Mouse (Mus musculus) MEL (cell line): ENCODE measurements around the gene Sarnp. TPM values are rescaled to one million over a fixed set of nuclear protein-coding genes. Genes with fewer than 3 reads are reported as not detected.

Experiments
- DNase-seq: peaks from one replicate; pipeline ENCODE4 v3.0.0; 2011; ENCODE audit warnings: low read depth, low spot score
- H3K27ac ChIP-seq: 2 replicates; pipeline ENCODE4 v1.5.1; 2012; ENCODE audit warnings: low read depth, mild to moderate bottlenecking, control low read depth, low read length, moderate library complexity; ENCODE audit not compliant: control insufficient read depth
- H3K27me3 ChIP-seq, 2 experiments: fragments of 150-350 bp in 1 of 2; sonication (generic) in 1 of 2; 2 replicates each; pipeline ENCODE4 v1.6.1; 2012; ENCODE audit warnings: low read length in 2 of 2, mild to moderate bottlenecking in 2 of 2, improper control_type of control experiment in 1 of 2, moderate library complexity in 1 of 2; ENCODE audit not compliant: insufficient read depth in 2 of 2, control insufficient read depth in 1 of 2
- H3K36me3 ChIP-seq, 2 experiments: 2 replicates each; pipeline ENCODE4 v1.6.1; 2012 to 2014; ENCODE audit warnings: low read length in 2 of 2, improper control_type of control experiment in 1 of 2, inconsistent platforms in 1 of 2, mild to moderate bottlenecking in 1 of 2; ENCODE audit not compliant: insufficient read depth in 2 of 2, control insufficient read depth in 1 of 2
- H3K4me1 ChIP-seq, 2 experiments: fragments of 150-350 bp in 1 of 2; sonication (generic) in 1 of 2; 2 replicates each; pipeline ENCODE4 v1.6.1; 2012; ENCODE audit warnings: low read length in 2 of 2, improper control_type of control experiment in 1 of 2, mild to moderate bottlenecking in 1 of 2; ENCODE audit not compliant: insufficient read depth in 2 of 2, control insufficient read depth in 1 of 2
- H3K4me3 ChIP-seq, 2 experiments: fragments of 150-350 bp in 1 of 2; sonication (generic) in 1 of 2; 2 replicates each; pipeline ENCODE4 v1.5.1; 2012; ENCODE audit warnings: low read depth in 2 of 2, low read length in 2 of 2, mild to moderate bottlenecking in 2 of 2, moderate library complexity in 2 of 2, control low read depth in 1 of 2, improper control_type of control experiment in 1 of 2; ENCODE audit not compliant: control insufficient read depth in 1 of 2, insufficient read depth in 1 of 2
- H3K79me2 ChIP-seq: 2 replicates; pipeline ENCODE4 v1.6.1; 2012; ENCODE audit warnings: mild to moderate bottlenecking, low read length, moderate library complexity; ENCODE audit not compliant: control insufficient read depth, poor library complexity, insufficient read depth
- H3K9ac ChIP-seq: 2 replicates; pipeline ENCODE4 v1.6.1; 2012; ENCODE audit warnings: low read depth, mild to moderate bottlenecking, control low read depth, low read length, moderate library complexity; ENCODE audit not compliant: control insufficient read depth, poor library complexity, severe bottlenecking
- H3K9me3 ChIP-seq: fragments of 150-350 bp; sonication (generic); replicated peaks from 2 replicates; pipeline ENCODE4 v1.6.1; 2012; ENCODE audit warnings: mild to moderate bottlenecking, low read length, improper control_type of control experiment, moderate library complexity; ENCODE audit not compliant: insufficient read depth
- CHD2 ChIP-seq: IDR thresholded peaks from 2 replicates; pipeline ENCODE4 v1.6.1; 2011; ENCODE audit warnings: low read length, improper control_type of control experiment
- CTCF ChIP-seq, 3 experiments: IDR thresholded peaks in 2 of 3; conservative IDR thresholded peaks in 1 of 3; 2 replicates each; pipeline ENCODE4 v1.5.1; 2011 to 2012; ENCODE audit warnings: low read length in 3 of 3, low read depth in 2 of 3, mild to moderate bottlenecking in 2 of 3, improper control_type of control experiment in 1 of 3, inconsistent platforms in 1 of 3, mixed read lengths in 1 of 3, moderate library complexity in 1 of 3; ENCODE audit not compliant: control insufficient read depth in 1 of 3, insufficient read depth in 1 of 3, poor library complexity in 1 of 3, severe bottlenecking in 1 of 3
- E2F4 ChIP-seq: IDR thresholded peaks from 2 replicates; pipeline ENCODE4 v1.6.1; 2011; ENCODE audit warnings: low read depth, low read length, improper control_type of control experiment, borderline replicate concordance
- GABPA ChIP-seq: IDR thresholded peaks from 2 replicates; pipeline ENCODE4 v1.6.1; 2012; ENCODE audit warnings: low read depth, mild to moderate bottlenecking, inconsistent platforms, low read length, improper control_type of control experiment, moderate library complexity
- HCFC1 ChIP-seq: IDR thresholded peaks from 2 replicates; pipeline ENCODE4 v1.6.1; 2012; ENCODE audit warnings: low read depth, mild to moderate bottlenecking, inconsistent platforms, low read length, improper control_type of control experiment, moderate library complexity
- MAX ChIP-seq: IDR thresholded peaks from 2 replicates; pipeline ENCODE4 v1.6.1; 2011; ENCODE audit warnings: low read length, improper control_type of control experiment
- MAZ ChIP-seq: IDR thresholded peaks from 2 replicates; pipeline ENCODE4 v1.6.1; 2012; ENCODE audit warnings: low read depth, mild to moderate bottlenecking, inconsistent platforms, low read length, improper control_type of control experiment
- MEF2A ChIP-seq: IDR thresholded peaks from 2 replicates; pipeline ENCODE4 v1.6.1; 2014; ENCODE audit warnings: low read depth, mild to moderate bottlenecking, inconsistent platforms, low read length, improper control_type of control experiment; ENCODE audit not compliant: poor library complexity, insufficient replicate concordance, severe bottlenecking; ENCODE audit errors: extremely low read depth
- MYB ChIP-seq: IDR thresholded peaks from 2 replicates; pipeline ENCODE4 v1.6.1; 2011; ENCODE audit warnings: mild to moderate bottlenecking, low read depth, low read length, improper control_type of control experiment
- MYC ChIP-seq: IDR thresholded peaks from 2 replicates; pipeline ENCODE4 v1.6.1; 2011; ENCODE audit warnings: low read depth, mild to moderate bottlenecking, low read length, improper control_type of control experiment, moderate library complexity
- POLR2A ChIP-seq, 2 experiments: IDR thresholded peaks; 2 replicates each; pipeline ENCODE4 v1.6.1; 2011 to 2012; ENCODE audit warnings: low read length in 2 of 2, mild to moderate bottlenecking in 2 of 2, control low read depth in 1 of 2, improper control_type of control experiment in 1 of 2, low read depth in 1 of 2, moderate library complexity in 1 of 2; ENCODE audit not compliant: control insufficient read depth in 1 of 2, insufficient read depth in 1 of 2, poor library complexity in 1 of 2
- POLR2AphosphoS2 ChIP-seq: IDR thresholded peaks from 2 replicates; pipeline ENCODE4 v1.6.1; 2011; ENCODE audit warnings: low read length, improper control_type of control experiment
- POLR2AphosphoS5 ChIP-seq: IDR thresholded peaks from 2 replicates; pipeline ENCODE4 v1.6.1; 2012; ENCODE audit warnings: low read depth, borderline replicate concordance, mild to moderate bottlenecking, inconsistent platforms, low read length, moderate library complexity, mixed read lengths
- RAD21 ChIP-seq: IDR thresholded peaks from 2 replicates; pipeline ENCODE4 v1.6.1; 2011; ENCODE audit warnings: mild to moderate bottlenecking, low read depth, low read length, improper control_type of control experiment
- SIN3A ChIP-seq: IDR thresholded peaks from 2 replicates; pipeline ENCODE4 v1.6.1; 2012; ENCODE audit warnings: low read length, improper control_type of control experiment, inconsistent platforms
- SMC3 ChIP-seq: IDR thresholded peaks from 2 replicates; pipeline ENCODE4 v1.6.1; 2011; ENCODE audit warnings: low read depth, low read length, improper control_type of control experiment
- USF2 ChIP-seq, 2 experiments: IDR thresholded peaks; 2 replicates each; pipeline ENCODE4 v1.6.1; 2011 to 2012; ENCODE audit warnings: improper control_type of control experiment in 2 of 2, low read length in 2 of 2, borderline replicate concordance in 1 of 2, inconsistent platforms in 1 of 2, low read depth in 1 of 2, mild to moderate bottlenecking in 1 of 2; ENCODE audit not compliant: insufficient read depth in 1 of 2
- ZC3H11A ChIP-seq: IDR thresholded peaks from 2 replicates; pipeline ENCODE4 v1.6.1; 2012; ENCODE audit warnings: low read depth, mild to moderate bottlenecking, inconsistent platforms, low read length, improper control_type of control experiment
- ZKSCAN1 ChIP-seq: IDR thresholded peaks from 2 replicates; pipeline ENCODE4 v1.6.1; 2012; ENCODE audit warnings: low read depth, mild to moderate bottlenecking, inconsistent platforms, low read length, improper control_type of control experiment, moderate library complexity
- polyA plus RNA-seq, 2 experiments: library from polyadenylated mRNA; stranded (reverse) in 1 of 2; unstranded in 1 of 2; fragments of >175 nt in 1 of 2; fragments of >200 nt in 1 of 2; gene quantifications; 2 replicates each; pipeline versions ENCODE4 v1.2.1 to v1.2.4; 2012; ENCODE audit warnings: low replicate concordance in 2 of 2, low read depth in 1 of 2; ENCODE audit not compliant: insufficient read length in 2 of 2, insufficient read depth in 1 of 2, missing spikeins in 1 of 2
- total RNA-seq: library from RNA; depleted of rRNA; stranded (reverse); fragments of 300-350 nt; gene quantifications from 2 replicates; pipeline ENCODE4 v1.2.3, GENCODE M21; 2012

The Sarnp gene
- total and polyA plus RNA-seq, 3 experiments: 103 to 1,007 (median 189) TPM

DNA sequence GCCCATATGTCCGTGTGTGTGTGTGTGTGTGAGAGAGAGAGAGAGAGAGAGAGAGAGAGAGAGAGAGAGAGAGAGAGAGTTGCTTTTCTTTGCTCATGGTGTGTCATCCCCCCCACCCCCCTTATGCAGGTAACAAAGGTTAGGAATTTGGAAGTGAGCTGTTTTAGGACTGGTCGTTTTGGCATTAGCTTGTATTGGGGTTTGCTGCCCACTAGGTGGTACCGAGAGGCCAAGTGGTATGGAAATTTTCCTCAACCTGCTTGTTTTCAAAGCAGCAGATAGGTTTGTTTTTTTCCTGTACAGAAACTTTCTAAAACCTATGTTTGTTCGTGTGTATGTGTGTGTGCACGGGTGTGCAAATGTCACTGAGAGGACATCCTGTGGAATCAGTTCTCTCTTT, 43.4 kb upstream of the Sarnp start (continued):
- no peak for TF ChIP-seq GABPA
- TF ChIP-seq MYC: no peak
- peak; percentile 39 for TF ChIP-seq SMC3
- no peak for TF ChIP-seq MAZ
- TF ChIP-seq SIN3A: no peak
- TF ChIP-seq HCFC1: no peak
- no peak for TF ChIP-seq ZKSCAN1
- peak; percentile 31 for TF ChIP-seq RAD21

DNA sequence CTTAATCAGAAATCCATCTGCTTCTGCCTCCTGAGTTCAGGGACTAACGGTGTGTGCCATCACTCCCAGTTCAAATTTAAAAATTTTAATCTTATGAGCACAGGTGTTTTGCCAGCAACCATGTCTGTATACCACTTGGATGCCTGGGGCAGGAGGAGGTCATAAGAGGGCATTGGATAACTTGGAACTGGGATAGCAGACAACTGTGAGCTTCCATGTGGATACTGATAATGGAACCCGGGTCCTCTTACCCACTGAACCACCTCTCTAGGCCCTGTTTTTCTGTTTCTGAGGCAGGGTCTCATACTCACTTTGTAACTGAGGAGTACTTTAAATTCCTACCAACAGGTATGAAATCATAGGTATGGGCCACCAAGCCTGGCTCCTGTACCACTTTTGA, 38.7 kb upstream of the Sarnp start:
- Histone ChIP-seq H3K27me3 (no peaks in the 10 kb centered on the region), H3K4me1 (peaks cover 2 to 6% of the 10 kb centered on the region in 2 experiments; a peak in 3 of 4 replicates), H3K9ac (no peak overlapping the region), H3K36me3 (peaks cover 0 to 11% of the 10 kb centered on the region in 2 experiments; a peak in 2 of 4 replicates), H3K27ac (no peak overlapping the region), H3K9me3 (no peaks in the 10 kb centered on the region), H3K79me2 (no peaks in the 10 kb centered on the region), H3K4me3 (no peak overlapping the region)
- no peak for DNase-seq
- TF ChIP-seq MEF2A (no peak), CTCF (IDR thresholded peaks at IDR 0.05 in 2 of 3, conservative IDR thresholded peaks at IDR 0.05 in 1 of 3; ENCODE audit: control insufficient read depth in 1 of 3, insufficient read depth in 1 of 3, low read depth in 2 of 3, low read length in 3 of 3, poor library complexity in 1 of 3, severe bottlenecking in 1 of 3) (no peak), MAZ (no peak), ZC3H11A (no peak), MAX (no peak), MYB (no peak), SMC3 (no peak), USF2 (IDR thresholded peaks at IDR 0.05; ENCODE audit: borderline replicate concordance in 1 of 2, insufficient read depth in 1 of 2, low read depth in 1 of 2, low read length in 2 of 2) (no peak), E2F4 (no peak), POLR2A (IDR thresholded peaks at IDR 0.05; ENCODE audit: control insufficient read depth in 1 of 2, insufficient read depth in 1 of 2, low read depth in 1 of 2, low read length in 2 of 2, poor library complexity in 1 of 2) (no peak), POLR2AphosphoS5 (no peak), MYC (no peak), HCFC1 (no peak), POLR2AphosphoS2 (no peak), CHD2 (no peak)
